Mouse (Mus musculus): ENCODE data around the gene Elf4.

DNA sequence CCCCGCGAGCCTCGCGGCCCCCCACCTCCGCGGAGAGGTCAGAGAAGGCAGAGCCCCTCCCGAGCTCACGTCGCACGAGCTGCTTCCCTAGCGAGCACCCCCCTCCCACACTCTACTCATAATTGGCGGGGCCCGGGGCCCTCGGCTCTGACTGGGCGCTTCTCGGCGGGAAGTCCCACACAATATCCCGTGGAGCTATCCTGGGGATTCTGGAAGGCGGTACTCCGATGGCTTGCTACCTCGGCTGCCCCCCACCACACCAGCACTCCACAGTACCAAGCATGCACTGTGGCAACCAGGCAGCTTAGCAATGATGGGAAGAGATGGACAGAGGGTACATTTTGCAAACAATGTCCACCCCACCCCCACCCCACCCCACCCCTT, 8.4 kb downstream of the Elf4 start:
- TF ChIP-seq POLR2A (IDR thresholded peaks at IDR 0.05; ENCODE audit: insufficient read length, low read depth) (no peak), TCF12 (IDR thresholded peaks at IDR 0.05; ENCODE audit: insufficient read depth, poor library complexity, severe bottlenecking) (no peak), E2F4 (IDR thresholded peaks at IDR 0.05; ENCODE audit: insufficient read depth) (no peak), POLR2AphosphoS2 (IDR thresholded peaks at IDR 0.05; ENCODE audit: insufficient read length, low read depth) (no peak), MYOD1 (IDR thresholded peaks at IDR 0.05; ENCODE audit: control insufficient read depth in 1 of 3, insufficient read length in 2 of 3, low read depth in 2 of 3) (no peak), USF1 (IDR thresholded peaks at IDR 0.05; ENCODE audit: low read depth) (no peak)

Data from myocyte (in vitro differentiated cells).